Mouse (Mus musculus): ENCODE results near the gene Midn. TPM values are rescaled to one million over a fixed set of nuclear protein-coding genes. Genes with fewer than 3 reads are reported as not detected.

The Midn gene
- polyA plus RNA-seq, 1 experiment from 2014 or later, result 46.2 TPM

- peak overlapping the region; percentile 44 for H3K9ac ChIP-seq (ENCODE audit: low read depth, low read length)
- H3K4me1 ChIP-seq (ENCODE audit: control insufficient read depth, insufficient read depth, low read length), result peaks cover 88% of the 10 kb centered on the region
- peak overlapping the region; percentile 99 for H3K27ac ChIP-seq (ENCODE audit: low read depth, low read length)
- no peaks in the 10 kb centered on the region for H3K27me3 ChIP-seq (ENCODE audit: control insufficient read depth, insufficient read depth, low read length)
- ATAC-seq (ENCODE audit: low FRiP score, low TSS enrichment), result 0 out of 2 replicates have a peak, but pooled peaks have one; percentile 2
- 4% methylated on average over 18 of the region's 18 CpGs for WGBS
- no peak overlapping the region for H3K4me3 ChIP-seq (ENCODE audit: low read length)
- H3K9me3 ChIP-seq (ENCODE audit: control insufficient read depth, low read length), result no peaks in the 10 kb centered on the region
- H3K36me3 ChIP-seq (ENCODE audit: control insufficient read depth, insufficient read depth, low read length), result peaks cover 43% of the 10 kb centered on the region
- peak overlapping the region; percentile 56 for H3K4me2 ChIP-seq (replicated peaks; ENCODE audit: low read depth, low read length)
Measured at GRCm38 (mm10) chr10:80158307-80158986, 10.4 kb downstream of the Midn start.

GRCm38 (mm10) chr10:80159021-80159560 lies 11.0 kb downstream of the Midn start:
- Histone ChIP-seq H3K4me3 (ENCODE audit: low read length) (peak overlapping the region; percentile 29), H3K27ac (ENCODE audit: low read depth, low read length) (peak overlapping the region; percentile 99), H3K9ac (ENCODE audit: low read depth, low read length) (peak overlapping the region; percentile 44; the same call in 1 of the 2 replicates), H3K4me1 (ENCODE audit: control insufficient read depth, insufficient read depth, low read length) (peaks cover 87% of the 10 kb centered on the region), H3K9me3 (ENCODE audit: control insufficient read depth, low read length) (no peaks in the 10 kb centered on the region), H3K4me2 (replicated peaks; ENCODE audit: low read depth, low read length) (peak overlapping the region; percentile 56), H3K27me3 (ENCODE audit: control insufficient read depth, insufficient read depth, low read length) (no peaks in the 10 kb centered on the region), H3K36me3 (ENCODE audit: control insufficient read depth, insufficient read depth, low read length) (peaks cover 37% of the 10 kb centered on the region)
- no peak; the same call in 1 of the 2 replicates for ATAC-seq (ENCODE audit: low FRiP score, low TSS enrichment)
- WGBS, result 9% methylated on average over 12 of the region's 12 CpGs

- H3K27me3 ChIP-seq (ENCODE audit: control insufficient read depth, insufficient read depth, low read length), result no peaks in the 10 kb centered on the region
- WGBS, result under 1% methylated on average over 55 of the region's 55 CpGs
- H3K4me3 ChIP-seq (ENCODE audit: low read length), result peak overlapping the region; percentile 37
- peak overlapping the region; percentile 99 for H3K27ac ChIP-seq (ENCODE audit: low read depth, low read length)
- H3K9me3 ChIP-seq (ENCODE audit: control insufficient read depth, low read length), result no peaks in the 10 kb centered on the region
- peak; percentile 70 for ATAC-seq (ENCODE audit: low FRiP score, low TSS enrichment)
- peak overlapping the region; percentile 45; the same call in 1 of the 2 replicates for H3K9ac ChIP-seq (ENCODE audit: low read depth, low read length)
- H3K36me3 ChIP-seq (ENCODE audit: control insufficient read depth, insufficient read depth, low read length), result peaks cover 30% of the 10 kb centered on the region
- H3K4me2 ChIP-seq (replicated peaks; ENCODE audit: low read depth, low read length), result peak overlapping the region; percentile 74
- H3K4me1 ChIP-seq (ENCODE audit: control insufficient read depth, insufficient read depth, low read length), result peaks cover 88% of the 10 kb centered on the region
Measured at GRCm38 (mm10) chr10:80159561-80160454, 11.7 kb downstream of the Midn start.

GRCm38 (mm10) chr10:80160455-80161371 lies 12.6 kb downstream of the Midn start:
- peaks cover 20% of the 10 kb centered on the region for H3K36me3 ChIP-seq (ENCODE audit: control insufficient read depth, insufficient read depth, low read length)
- peak overlapping the region; percentile 37 for H3K4me3 ChIP-seq (ENCODE audit: low read length)
- H3K4me1 ChIP-seq (ENCODE audit: control insufficient read depth, insufficient read depth, low read length), result peaks cover 84% of the 10 kb centered on the region
- H3K9ac ChIP-seq (ENCODE audit: low read depth, low read length), result peak overlapping the region; percentile 45
- no peaks in the 10 kb centered on the region for H3K27me3 ChIP-seq (ENCODE audit: control insufficient read depth, insufficient read depth, low read length)
- peak overlapping the region; percentile 74 for H3K4me2 ChIP-seq (replicated peaks; ENCODE audit: low read depth, low read length)
- peak overlapping the region; percentile 99 for H3K27ac ChIP-seq (ENCODE audit: low read depth, low read length)
- ATAC-seq (ENCODE audit: low FRiP score, low TSS enrichment), result peak; percentile 7
- H3K9me3 ChIP-seq (ENCODE audit: control insufficient read depth, low read length), result no peaks in the 10 kb centered on the region
- under 1% methylated on average over 32 of the region's 33 CpGs for WGBS

- 5% methylated on average over 6 of the region's 7 CpGs for WGBS
- Histone ChIP-seq H3K36me3 (ENCODE audit: control insufficient read depth, insufficient read depth, low read length) (peaks cover 11% of the 10 kb centered on the region), H3K4me1 (ENCODE audit: control insufficient read depth, insufficient read depth, low read length) (peaks cover 83% of the 10 kb centered on the region), H3K4me3 (ENCODE audit: low read length) (peak overlapping the region; percentile 37), H3K4me2 (replicated peaks; ENCODE audit: low read depth, low read length) (peak overlapping the region; percentile 74), H3K9ac (ENCODE audit: low read depth, low read length) (peak overlapping the region; percentile 45; the same call in 1 of the 2 replicates), H3K27ac (ENCODE audit: low read depth, low read length) (peak overlapping the region; percentile 99), H3K27me3 (ENCODE audit: control insufficient read depth, insufficient read depth, low read length) (no peaks in the 10 kb centered on the region), H3K9me3 (ENCODE audit: control insufficient read depth, low read length) (no peaks in the 10 kb centered on the region)
- ATAC-seq (ENCODE audit: low FRiP score, low TSS enrichment), result peak; percentile 37
Measured at GRCm38 (mm10) chr10:80161522-80162242, 13.6 kb downstream of the Midn start.

GRCm38 (mm10) chr10:80162243-80162608 lies 14.2 kb downstream of the Midn start:
- peaks cover 81% of the 10 kb centered on the region for H3K4me1 ChIP-seq (ENCODE audit: control insufficient read depth, insufficient read depth, low read length)
- H3K27ac ChIP-seq (ENCODE audit: low read depth, low read length), result peak overlapping the region; percentile 99
- WGBS, result 76% methylated on average over 3 of the region's 3 CpGs
- H3K9me3 ChIP-seq (ENCODE audit: control insufficient read depth, low read length), result no peaks in the 10 kb centered on the region
- H3K4me2 ChIP-seq (replicated peaks; ENCODE audit: low read depth, low read length), result peak overlapping the region; percentile 74; the same call in 1 of the 2 replicates
- no peak overlapping the region for H3K9ac ChIP-seq (ENCODE audit: low read depth, low read length)
- no peak for ATAC-seq (ENCODE audit: low FRiP score, low TSS enrichment)
- no peaks in the 10 kb centered on the region for H3K27me3 ChIP-seq (ENCODE audit: control insufficient read depth, insufficient read depth, low read length)
- peaks cover 5% of the 10 kb centered on the region for H3K36me3 ChIP-seq (ENCODE audit: control insufficient read depth, insufficient read depth, low read length)
- H3K4me3 ChIP-seq (ENCODE audit: low read length), result no peak overlapping the region

- Histone ChIP-seq H3K36me3 (ENCODE audit: control insufficient read depth, insufficient read depth, low read length) (no peaks in the 10 kb centered on the region; the same call in 1 of the 2 replicates), H3K4me1 (ENCODE audit: control insufficient read depth, insufficient read depth, low read length) (peaks cover 76% of the 10 kb centered on the region), H3K9ac (ENCODE audit: low read depth, low read length) (no peak overlapping the region), H3K9me3 (ENCODE audit: control insufficient read depth, low read length) (no peaks in the 10 kb centered on the region), H3K27ac (ENCODE audit: low read depth, low read length) (peak overlapping the region; percentile 99; the same call in 1 of the 2 replicates), H3K4me2 (replicated peaks; ENCODE audit: low read depth, low read length) (no peak overlapping the region), H3K27me3 (ENCODE audit: control insufficient read depth, insufficient read depth, low read length) (no peaks in the 10 kb centered on the region), H3K4me3 (ENCODE audit: low read length) (no peak overlapping the region)
- WGBS, result 45% methylated on average over 6 of the region's 6 CpGs
- no peak for ATAC-seq (ENCODE audit: low FRiP score, low TSS enrichment)
Measured at GRCm38 (mm10) chr10:80162716-80163299, 14.7 kb downstream of the Midn start.

Data from kidney, embryonic 14.5 days (tissue).